Mouse (Mus musculus) left cerebral cortex, adult 18-20 months (tissue): ENCODE measurements around the gene Gm16253. TPM values are rescaled to one million over a fixed set of nuclear protein-coding genes. Genes with fewer than 3 reads are reported as not detected.

Experiments
- DNase-seq, 2 experiments: peaks; one replicate each; pipeline ENCODE4 v3.0.0; 2021 to 2022; ENCODE audit warnings: low spot score in 2 of 2, mixed read lengths in 1 of 2
- total RNA-seq, 2 experiments: library from RNA; stranded (reverse); gene quantifications; 2 replicates each; pipeline ENCODE4 v1.2.3; 2021

The Gm16253 gene
- total RNA-seq, 2 experiments from 2014 or later, result not detected

DNA sequence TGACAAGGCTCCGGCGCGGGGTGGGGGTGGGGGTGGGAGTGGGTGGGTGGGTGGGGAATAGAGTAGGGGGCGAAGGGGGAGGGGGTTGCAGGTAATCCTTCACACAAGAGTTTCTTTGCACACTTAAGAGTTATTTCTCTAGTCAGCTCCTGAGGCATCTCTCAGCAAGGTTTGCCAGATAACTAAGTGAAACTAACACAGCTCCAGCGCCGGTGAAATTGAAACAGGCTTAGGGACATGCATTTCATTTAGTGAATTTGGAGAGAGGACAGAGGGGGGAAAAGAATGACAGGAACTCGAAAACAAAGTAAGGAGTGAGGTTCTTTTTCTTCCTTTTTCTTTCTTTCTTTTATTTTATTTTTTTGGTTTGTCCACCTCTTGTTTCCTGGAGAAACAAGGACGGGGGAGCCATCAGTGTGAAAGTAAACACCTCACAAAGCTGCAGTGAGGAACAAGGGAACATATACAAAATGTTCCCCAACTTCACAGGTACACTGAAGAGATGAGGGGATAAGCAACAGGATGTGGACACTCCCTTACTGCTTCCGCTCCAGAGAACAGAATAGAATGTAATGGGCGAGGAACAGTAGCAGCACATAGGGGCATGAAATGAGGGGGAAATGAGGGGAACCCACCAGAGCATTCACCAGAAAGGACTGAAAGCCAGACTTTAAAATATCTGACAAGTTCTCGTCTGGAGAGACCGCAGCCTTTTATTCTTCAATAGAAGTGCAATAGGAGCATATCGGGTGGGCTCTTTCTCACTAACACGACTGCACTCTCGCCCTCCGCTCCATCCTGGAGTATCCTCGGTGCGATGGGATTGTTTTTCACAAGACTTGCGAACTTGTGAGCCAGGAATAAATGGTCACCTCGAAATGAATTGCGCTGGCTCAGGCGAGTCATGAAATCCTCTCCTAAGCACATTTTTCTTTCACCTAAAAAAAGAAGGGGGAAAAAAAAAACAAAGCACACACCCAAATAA lies 19.8 kb upstream of the Gm16253 start:
- DNase-seq, result no peak

DNA sequence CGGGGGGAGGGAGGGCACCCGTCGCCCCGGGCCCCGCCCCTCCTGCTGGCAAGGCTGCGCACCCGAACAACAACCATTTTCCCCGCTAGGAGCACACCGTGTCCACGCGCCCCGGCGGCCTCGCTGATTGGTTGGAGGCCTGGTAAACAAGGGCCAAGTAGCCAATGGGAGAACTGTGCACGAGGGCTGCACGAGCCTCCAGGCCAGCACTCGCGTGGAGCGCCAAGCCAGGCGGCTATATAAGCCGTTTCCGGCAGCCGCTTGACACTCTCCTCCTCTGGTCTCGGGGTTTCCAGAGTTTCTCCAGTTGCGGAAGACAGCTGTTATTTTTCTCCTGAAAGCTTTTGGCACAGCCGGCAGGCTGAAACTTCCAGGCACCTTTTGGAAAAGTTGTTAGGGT lies 19.1 kb upstream of the Gm16253 start, which contains the start of gene Txnip:
Gene Txnip, plus strand, starts transcription at position 264 of the 400 bp plus-strand sequence.
- peak; percentile 94 for DNase-seq

DNA sequence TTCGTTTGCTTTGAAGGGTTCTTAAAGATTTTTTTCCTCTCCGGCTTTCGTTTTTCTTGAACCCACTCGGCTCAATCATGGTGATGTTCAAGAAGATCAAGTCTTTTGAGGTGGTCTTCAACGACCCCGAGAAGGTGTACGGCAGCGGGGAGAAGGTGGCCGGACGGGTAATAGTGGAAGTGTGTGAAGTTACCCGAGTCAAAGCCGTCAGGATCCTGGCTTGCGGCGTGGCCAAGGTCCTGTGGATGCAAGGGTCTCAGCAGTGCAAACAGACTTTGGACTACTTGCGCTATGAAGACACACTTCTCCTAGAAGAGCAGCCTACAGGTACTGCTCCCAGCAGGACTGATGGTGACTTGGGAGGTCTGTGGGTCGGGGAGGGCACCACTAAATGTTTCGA lies 18.6 kb upstream of the Gm16253 start:
- no peak for DNase-seq

DNA sequence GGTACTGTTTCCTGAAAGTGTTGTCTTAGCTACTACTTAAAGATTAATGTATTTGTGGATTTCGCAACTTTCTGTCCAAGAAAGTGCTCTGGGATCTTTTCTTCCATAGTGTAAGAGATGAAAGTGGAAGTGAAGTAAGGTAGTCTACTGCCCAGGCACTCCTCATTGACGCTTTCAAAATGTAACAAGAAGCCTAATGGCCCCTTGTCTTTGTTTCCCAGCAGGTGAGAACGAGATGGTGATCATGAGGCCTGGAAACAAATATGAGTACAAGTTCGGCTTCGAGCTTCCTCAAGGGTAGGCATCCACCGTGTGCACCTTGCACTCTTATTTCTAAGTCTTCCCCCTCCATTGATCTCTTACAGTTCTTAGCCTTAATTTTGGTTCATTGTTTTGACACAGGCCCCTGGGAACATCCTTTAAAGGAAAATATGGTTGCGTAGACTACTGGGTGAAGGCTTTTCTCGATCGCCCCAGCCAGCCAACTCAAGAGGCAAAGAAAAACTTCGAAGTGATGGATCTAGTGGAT lies 18.1 kb upstream of the Gm16253 start:
- DNase-seq, result no peak

DNA sequence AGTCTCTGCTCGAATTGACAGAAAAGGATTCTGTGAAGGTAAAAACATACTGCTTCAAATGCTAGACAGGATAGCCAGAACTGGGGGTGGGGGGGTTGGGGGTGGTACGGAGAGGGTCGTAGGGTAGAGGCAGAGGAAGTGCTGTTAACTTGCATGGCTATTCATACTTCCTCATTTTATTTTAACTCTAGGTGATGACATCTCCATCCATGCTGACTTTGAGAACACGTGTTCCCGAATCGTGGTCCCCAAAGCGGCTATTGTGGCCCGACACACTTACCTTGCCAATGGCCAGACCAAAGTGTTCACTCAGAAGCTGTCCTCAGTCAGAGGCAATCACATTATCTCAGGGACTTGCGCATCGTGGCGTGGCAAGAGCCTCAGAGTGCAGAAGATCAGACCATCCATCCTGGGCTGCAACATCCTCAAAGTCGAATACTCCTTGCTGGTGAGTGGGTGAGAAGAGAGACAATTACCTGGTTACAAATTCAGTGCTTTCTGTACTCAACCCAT lies 17.3 kb upstream of the Gm16253 start:
- no peak for DNase-seq

DNA sequence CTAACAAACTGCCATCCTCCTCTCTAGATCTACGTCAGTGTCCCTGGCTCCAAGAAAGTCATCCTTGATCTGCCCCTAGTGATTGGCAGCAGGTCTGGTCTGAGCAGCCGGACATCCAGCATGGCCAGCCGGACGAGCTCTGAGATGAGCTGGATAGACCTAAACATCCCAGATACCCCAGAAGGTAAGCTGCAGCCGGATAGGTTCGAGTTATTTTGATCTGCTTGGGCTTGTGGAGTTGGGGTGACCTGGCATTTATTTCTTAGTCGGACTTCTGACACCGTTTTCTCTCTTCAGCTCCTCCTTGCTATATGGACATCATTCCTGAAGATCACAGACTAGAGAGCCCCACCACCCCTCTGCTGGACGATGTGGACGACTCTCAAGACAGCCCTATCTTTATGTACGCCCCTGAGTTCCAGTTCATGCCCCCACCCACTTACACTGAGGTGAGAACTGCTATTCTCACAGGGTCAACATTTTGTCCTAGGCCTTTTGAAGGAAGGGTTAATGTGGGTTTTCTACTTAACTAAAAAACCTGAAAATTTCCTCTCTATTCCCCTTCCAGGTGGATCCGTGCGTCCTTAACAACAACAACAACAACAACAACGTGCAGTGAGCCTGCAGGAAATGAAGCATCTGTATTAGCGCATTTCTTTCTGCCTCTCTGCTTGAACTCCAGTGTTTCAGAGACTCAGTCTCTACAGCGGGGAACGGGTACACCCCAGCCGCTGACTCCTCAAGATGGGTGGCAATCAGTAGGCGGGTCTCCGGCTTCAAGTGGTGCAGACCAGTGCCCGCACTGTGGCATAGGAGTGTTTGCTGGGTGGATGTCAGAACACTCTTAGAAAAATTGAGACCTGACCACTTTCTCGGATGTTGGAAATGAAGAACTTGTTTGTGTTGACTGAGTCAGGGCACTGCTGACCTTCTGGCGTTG lies 16.6 kb upstream of the Gm16253 start:
- DNase-seq, result no peak

DNA sequence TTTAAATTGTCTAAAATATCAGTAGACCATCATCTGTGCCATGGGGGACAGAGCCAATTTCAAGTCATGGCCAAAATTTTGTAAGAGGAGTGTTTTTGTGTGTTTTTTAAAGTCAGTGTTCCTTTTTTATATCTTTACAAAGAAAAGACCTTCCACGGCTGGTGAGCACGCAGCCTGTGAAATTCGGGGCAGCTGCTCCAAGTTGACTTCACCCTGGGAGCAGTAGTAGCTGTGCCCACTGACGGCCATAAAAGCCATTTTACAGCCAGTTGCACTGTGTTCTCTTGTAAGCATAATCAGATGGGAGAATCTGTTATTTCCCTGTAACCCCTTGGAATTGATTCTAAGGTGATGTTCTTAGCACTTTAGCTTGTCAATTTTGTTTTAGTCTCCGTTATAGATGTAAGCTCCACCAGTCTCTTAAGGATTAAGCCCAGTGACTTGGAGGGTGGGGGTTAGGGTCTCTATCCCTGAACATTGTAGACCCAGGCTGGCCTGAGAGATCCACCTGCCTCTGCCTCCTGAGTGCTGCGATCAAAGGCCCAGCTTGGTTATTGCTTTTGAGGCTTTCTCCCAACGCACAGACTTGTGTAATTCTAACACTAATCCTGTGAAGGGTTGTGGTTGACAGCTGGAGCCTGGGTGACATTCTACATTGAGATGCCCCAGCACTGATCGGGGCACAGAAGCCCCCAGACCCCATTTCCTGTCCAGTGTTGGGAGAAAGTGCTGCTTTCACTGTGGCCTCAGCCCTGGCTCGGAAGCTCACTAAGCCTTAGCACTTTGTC lies 15.7 kb upstream of the Gm16253 start:
- no peak for DNase-seq

DNA sequence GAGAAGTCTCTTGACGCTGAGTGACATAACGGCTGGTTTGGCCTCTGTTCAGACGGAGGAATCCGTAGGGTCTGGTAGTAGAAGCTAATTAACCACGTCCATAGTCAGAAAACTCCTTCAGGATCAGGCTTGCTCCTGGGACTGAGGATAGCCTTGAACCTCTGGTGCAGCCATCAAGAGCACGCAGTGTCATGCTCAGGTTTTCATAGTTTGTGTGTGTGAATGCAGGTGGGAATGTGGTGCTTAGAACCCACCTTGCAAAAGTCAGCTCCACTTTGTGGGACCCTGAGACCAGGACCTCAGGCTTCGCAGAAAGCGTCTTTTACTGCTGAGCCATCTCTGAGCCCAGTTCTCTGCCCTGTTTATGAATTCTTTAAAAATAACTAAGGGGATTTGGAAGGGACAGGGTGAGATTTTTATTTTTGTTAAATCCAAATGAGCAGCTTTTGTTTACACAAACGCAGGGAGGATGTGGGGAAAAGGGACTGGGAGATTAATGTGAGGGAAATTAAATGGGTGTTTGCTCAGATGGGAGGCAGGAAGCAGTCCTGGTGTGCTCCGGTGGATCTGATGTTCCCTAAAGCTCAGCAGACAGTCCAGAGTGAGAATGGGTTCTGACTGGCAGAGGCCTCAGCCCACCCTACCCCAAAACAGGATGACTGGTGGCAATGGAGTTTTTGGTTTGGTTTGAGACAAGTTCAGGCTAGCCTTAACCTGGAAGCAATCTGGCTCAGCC lies 14.7 kb upstream of the Gm16253 start:
- DNase-seq, result no peak

DNA sequence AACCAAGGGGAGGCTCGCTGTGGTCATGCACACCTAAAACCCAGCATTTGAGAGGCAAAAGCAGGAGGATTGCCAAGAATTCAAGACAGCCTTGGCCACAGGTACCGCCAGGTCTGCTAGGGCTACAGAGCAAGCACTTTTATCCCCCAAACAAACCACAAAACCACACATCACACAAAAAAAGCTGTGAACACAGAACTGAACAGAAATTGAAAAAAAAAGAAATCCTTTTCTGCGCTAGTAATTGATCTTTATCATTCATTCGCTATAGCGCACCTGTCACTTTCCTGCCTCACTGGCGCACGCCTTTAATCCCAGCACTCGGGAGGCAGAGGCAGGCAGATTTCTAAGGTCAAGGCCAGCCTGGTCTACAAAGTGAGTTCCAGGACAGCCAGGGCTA lies 13.5 kb upstream of the Gm16253 start:
- no peak for DNase-seq

DNA sequence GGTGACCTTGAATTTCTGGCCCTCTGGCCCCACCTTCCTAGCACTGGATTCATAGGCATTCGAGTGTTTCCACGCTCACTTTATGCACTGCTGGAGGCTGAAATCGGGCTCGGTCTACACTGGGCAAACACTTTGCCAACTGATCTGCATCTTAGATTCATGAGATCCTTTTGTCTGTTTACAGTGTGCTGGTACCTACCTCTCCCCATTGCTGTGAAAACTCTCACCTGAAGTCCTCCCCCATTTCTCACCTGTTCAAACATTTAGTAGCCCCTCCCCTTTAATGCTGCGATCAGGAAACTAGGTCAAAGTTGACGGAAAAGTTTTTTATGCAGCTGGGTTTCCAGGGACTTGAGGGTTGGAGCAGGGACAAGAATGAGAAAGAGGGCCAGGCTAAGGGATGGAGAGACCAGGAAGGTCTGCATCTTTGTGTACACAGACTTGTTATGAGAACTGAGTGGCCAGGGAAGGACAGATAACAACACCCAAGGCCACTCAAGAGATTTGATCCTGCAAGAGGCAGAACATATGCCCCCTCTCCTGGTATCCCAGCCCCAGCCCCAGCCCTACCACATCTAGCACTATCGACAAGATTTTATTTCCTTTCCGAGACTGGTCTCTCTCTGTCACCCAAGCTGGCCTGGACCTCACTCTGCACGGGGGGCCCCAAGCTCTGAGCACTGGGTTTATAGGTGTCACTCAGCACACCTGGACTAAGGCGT lies 12.7 kb upstream of the Gm16253 start:
- no peak for DNase-seq

DNA sequence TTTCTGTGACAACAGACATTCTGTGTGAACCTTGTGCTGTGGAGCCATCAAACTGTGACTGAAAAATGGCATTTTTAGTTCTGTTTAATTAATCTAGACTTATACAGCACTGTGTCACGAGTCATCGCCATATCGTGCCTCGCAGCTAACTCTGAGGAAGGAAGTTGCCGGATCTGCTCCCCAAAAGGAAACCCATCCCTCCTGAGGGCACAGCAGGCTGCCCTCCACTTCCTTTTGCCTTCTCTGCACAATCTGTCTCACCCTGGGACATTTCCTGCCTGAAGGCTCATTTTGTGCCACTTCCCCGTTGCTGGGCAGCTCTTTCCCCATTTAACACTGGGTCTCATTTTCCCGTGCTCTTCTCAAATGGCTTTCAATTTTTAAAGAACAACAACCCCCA lies 12.2 kb upstream of the Gm16253 start:
- no peak for DNase-seq

DNA sequence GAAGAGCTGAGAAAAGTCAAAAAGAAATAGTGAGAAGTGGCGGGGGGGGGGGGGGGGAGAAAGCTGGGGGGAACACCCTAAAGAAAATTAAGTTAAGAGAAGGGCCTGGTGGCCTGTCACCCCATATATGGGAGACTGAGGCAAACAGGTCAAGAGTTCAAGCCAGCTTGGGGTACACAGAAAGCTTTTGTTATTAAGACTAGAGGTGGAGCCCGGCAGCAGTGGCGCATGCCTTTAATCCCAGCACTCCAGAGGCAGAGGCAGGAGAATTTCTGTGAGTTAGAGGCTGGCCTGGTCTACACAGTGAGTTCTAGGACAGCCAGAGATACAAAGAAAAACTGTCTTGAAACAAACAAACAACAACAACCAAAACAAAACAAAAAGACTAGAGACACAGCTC lies 11.7 kb upstream of the Gm16253 start:
- no peak for DNase-seq

DNA sequence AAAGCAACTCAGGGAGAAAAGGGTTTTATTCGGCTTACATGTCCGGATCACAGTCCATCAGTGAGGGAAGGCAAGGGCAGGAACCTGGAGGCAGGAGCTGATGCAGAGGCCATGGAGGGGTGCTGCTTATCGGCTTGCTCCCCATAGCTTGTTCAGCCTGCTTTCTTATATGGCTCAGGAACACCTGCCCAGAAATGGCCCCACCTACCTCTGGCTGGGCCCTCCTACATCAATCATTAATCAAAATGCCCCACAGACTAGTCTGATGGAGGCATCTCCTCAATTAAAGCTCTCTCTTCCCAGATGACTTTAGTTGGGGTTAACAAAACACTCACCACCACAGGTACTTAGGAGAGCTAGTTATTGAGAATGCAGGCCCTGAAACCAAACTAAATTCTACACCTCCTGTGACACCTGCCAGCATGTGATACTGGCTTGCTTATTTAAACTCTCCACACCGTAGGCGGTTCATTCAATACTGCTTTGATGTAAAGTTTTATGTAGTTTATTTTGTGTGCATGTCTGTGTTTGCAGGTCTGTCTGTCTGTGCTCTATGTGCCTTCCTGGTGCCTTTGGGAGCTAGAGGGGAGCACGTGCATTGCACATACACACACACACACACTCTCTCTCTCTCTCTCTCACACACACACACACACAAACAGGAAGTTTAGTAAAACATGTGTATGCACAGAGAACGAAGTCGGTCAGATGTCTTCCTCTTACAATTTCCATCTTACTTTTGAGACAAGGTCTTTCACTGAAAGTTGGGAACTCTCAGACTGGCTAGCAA lies 9.9 kb upstream of the Gm16253 start:
- DNase-seq, result no peak

DNA sequence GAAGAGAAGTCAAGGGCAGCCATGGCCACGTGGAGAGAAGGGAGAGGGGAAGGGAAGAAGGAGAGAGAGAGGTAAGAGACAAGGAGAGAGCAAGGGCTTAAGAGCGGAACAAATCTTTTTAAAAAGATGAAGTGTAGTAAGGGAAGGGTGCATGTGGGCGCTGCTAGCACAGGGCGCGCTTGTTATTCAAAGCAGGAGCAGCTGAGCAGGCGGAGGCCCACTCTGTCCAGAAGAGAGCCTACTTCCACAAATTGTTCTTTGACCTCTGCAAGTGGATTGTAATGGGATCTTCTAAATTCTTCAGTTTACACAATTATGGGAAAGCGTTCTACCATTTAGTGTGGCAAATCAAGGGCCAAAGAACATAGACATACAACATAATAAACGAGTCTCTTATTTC lies 8.2 kb upstream of the Gm16253 start:
- DNase-seq, result no peak

DNA sequence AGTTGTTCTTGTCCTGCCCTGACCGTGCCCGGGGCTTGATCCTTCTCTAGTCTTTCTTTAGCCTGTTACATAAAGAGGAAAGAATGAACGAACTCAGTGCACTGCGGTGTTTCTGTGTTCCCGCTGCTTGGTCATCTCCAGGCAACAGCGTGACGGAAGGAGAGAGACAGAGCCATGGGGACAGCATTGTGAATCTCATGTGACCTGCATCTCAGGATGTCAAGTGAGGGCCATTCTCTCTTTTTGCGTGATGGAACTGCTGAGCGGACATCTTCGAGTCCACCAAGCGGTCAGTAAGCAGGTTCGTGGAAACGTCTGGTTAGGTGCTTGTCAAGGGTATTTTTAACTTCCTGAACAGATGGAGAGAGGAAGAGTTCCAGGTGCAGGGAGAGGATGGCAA lies 7.3 kb upstream of the Gm16253 start:
- no peak for DNase-seq

DNA sequence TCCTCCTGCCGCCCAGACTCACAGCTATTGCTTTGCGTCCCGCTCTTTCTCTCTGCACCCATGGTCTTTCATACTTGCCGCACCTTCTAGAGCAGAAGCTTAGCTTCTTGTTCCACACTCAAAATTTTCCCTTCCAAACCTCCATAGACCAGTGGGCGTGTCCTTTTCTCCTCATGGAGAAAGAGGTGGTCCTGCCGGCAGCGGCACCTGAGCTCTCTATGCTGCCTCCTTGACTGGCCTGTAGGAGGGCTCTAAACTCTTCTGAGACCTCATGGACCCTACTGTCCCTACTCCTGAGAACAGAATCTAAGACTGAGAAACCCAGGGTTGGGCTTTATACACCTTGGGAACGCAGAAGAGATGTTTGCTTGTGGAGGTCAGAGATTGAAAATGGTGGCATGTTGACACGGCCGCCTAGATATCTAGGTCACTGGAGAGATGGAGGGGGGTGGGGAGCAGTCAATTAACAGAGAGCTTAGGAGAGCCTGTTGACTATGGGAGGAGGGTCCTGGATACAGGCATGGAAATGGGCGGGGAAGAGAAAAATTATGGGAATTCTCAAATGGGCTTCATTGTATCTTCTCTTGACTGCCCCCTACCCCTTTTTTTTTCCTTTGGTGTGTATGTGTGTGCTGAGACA lies 6.7 kb upstream of the Gm16253 start:
- no peak for DNase-seq

DNA sequence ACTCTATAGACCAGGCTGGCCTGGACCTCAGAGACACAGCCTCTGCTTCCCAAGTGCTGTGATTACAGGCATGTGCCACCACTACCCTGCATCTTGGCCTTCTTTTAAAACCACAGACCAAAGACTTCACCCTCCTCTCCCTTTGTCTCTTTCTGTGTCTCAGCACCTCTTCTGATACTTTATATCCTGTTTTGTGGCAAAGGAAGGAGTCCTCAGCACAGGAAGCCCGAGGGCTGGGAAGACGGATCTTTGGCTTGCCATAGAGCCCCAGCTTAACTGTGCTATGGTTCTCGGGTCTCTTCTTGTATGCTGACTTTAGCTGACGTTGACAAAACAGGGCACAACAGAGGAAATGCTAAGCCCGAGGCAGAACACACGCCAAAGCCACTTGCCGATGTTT lies 6.1 kb upstream of the Gm16253 start:
- no peak for DNase-seq

DNA sequence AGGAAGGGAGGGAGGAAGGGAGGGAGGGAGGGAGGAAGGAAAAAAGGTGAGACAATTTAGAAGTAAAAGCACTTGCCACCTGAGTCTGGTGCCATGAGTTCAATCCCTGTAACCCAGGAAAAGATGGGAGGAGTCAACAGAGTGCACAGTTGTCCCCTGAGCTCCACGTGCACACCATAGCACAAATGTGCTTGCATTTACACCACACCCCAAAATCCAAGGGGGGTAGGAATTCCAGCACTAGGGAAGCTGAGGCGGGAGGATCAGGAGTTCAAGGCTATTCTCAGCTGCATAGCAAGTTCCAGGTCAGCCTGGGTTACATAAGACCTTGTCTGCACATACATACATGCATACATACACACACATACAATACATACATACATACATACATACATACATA lies 5.4 kb upstream of the Gm16253 start:
- no peak for DNase-seq
